10 mouse cellular contexts compared by ENCODE assay signal in genomic region chr6:29240806-29241205, GRCm38 (mm10). TPM values are rescaled to one million over a fixed set of nuclear protein-coding genes. Genes with fewer than 3 reads are reported as not detected.
DNase-seq lines count a peak whose midpoint lies in the region; ATAC-seq and TF ChIP-seq lines count a peak whose summit lies in the region.
"Had no signal": no experiment of that assay in that cellular context is flagged by ENCODE, and none has a peak within 500 bp of the region (broad histone marks: within the 10 kb centered on the region; RNA-seq: fewer than 3 reads in every experiment).

No protein-coding gene starts in this region.

- H3K4me1 ChIP-seq in heart, embryonic 10.5 days, result peaks cover 7% of the 10 kb centered on the region
- no peaks in the 10 kb centered on the region for H3K4me1 ChIP-seq in kidney, postnatal 0 days (replicated peaks; ENCODE audit: insufficient read depth, low read length)
- H3K4me1 ChIP-seq: embryonic facial prominence, embryonic 12.5 days; stomach, embryonic 15.5 days had no signal

- no peak for ATAC-seq in kidney, postnatal 0 days (replicated peaks; ENCODE audit: low FRiP score, low read depth)
- peak; percentile 66 for ATAC-seq in megakaryocyte-erythroid progenitor cell, adult 5-6 weeks (replicated peaks; ENCODE audit: low FRiP score, low TSS enrichment, poor library complexity, severe bottlenecking)

- no peak overlapping the region for H3K4me2 ChIP-seq in kidney, postnatal 0 days (ENCODE audit: low read length)
- H3K4me2 ChIP-seq: embryonic facial prominence, embryonic 12.5 days; stomach, embryonic 15.5 days had no signal

- H3K9ac ChIP-seq in kidney, postnatal 0 days (ENCODE audit: low read depth, low read length), result no peak overlapping the region
- H3K9ac ChIP-seq: embryonic facial prominence, embryonic 12.5 days; stomach, embryonic 15.5 days had no signal

- DNase-seq in heart, adult 8-10 months (ENCODE audit: low spot score), result peak; percentile 58
- no peak for DNase-seq in heart, embryonic 10.5 days (ENCODE audit: low spot score)
- peak; percentile 88 for DNase-seq in CD4-positive, CD25-positive, alpha-beta regulatory T cell, adult 2 months (ENCODE audit: low read depth, low spot score)
- DNase-seq in adrenal gland, postnatal 14 days, result peak; percentile 71
- peak; percentile 68 for DNase-seq in embryo, embryonic 11 days
- DNase-seq in kidney, postnatal 0 days (ENCODE audit: low spot score), result peak; percentile 66
- peak; percentile 86 for DNase-seq in thymus, postnatal 0 days (ENCODE audit: low spot score)

- no peaks in the 10 kb centered on the region for H3K9me3 ChIP-seq in heart, embryonic 10.5 days
- H3K9me3 ChIP-seq in kidney, postnatal 0 days (replicated peaks; ENCODE audit: low read length), result no peaks in the 10 kb centered on the region
- H3K9me3 ChIP-seq: embryonic facial prominence, embryonic 12.5 days; stomach, embryonic 15.5 days had no signal

- no peak overlapping the region for H3K4me3 ChIP-seq in heart, embryonic 10.5 days
- no peak overlapping the region for H3K4me3 ChIP-seq in kidney, postnatal 0 days (replicated peaks; ENCODE audit: low read depth, low read length)
- H3K4me3 ChIP-seq: embryonic facial prominence, embryonic 12.5 days; stomach, embryonic 15.5 days had no signal

- no peak overlapping the region for H3K27ac ChIP-seq in heart, embryonic 10.5 days
- H3K27ac ChIP-seq in kidney, postnatal 0 days, result no peak overlapping the region
- H3K27ac ChIP-seq: embryonic facial prominence, embryonic 12.5 days; stomach, embryonic 15.5 days had no signal

- TF ChIP-seq CTCF in kidney, postnatal 0 days (IDR thresholded peaks at IDR 0.05; ENCODE audit: low read depth), result peak; percentile 75

- no peaks in the 10 kb centered on the region for H3K36me3 ChIP-seq in heart, embryonic 10.5 days
- H3K36me3 ChIP-seq in kidney, postnatal 0 days (ENCODE audit: insufficient read depth, low read length), result no peaks in the 10 kb centered on the region
- H3K36me3 ChIP-seq: embryonic facial prominence, embryonic 12.5 days; stomach, embryonic 15.5 days had no signal

- H3K27me3 ChIP-seq in heart, embryonic 10.5 days (ENCODE audit: insufficient read depth, poor library complexity, severe bottlenecking), result no peaks in the 10 kb centered on the region
- no peaks in the 10 kb centered on the region for H3K27me3 ChIP-seq in kidney, postnatal 0 days (ENCODE audit: insufficient read depth, low read length)
- H3K27me3 ChIP-seq: embryonic facial prominence, embryonic 12.5 days; stomach, embryonic 15.5 days had no signal

- WGBS in heart, embryonic 10.5 days, result 38% methylated on average over 2 of the region's 2 CpGs
- WGBS in kidney, postnatal 0 days, result 49% methylated on average over 2 of the region's 2 CpGs

RNA-seq across cellular contexts. Expression of gene Impdh1, which starts 24.6 kb away (rescaled TPM):
- total RNA-seq in heart, adult 8-10 months (2022), result 10 to 100 TPM; 16.5 to 24.0 (median 20.5) TPM
- 50.7 and 54.0 TPM in 2 replicates for polyA plus RNA-seq in heart, embryonic 10.5 days (2016; fragmentation: Nextera tagmentation; extraction: Ambion mirVana)
- total RNA-seq in adrenal gland, postnatal 14 days (2021), result 252 and 482 TPM in 2 replicates
- 26.3 and 28.0 TPM in 2 replicates for polyA plus RNA-seq in kidney, postnatal 0 days (2015; fragmentation: Nextera tagmentation; extraction: Ambion mirVana)
- 35.5 and 56.9 TPM in 2 replicates for total RNA-seq in megakaryocyte-erythroid progenitor cell, adult 5-6 weeks (2014; fragmentation: Nextera tagmentation)
- 16.8 and 19.5 TPM in 2 replicates for total RNA-seq in megakaryocyte-erythroid progenitor cell, adult 5-6 weeks (2017)
- polyA plus RNA-seq in thymus, postnatal 0 days (2015; fragmentation: Nextera tagmentation; extraction: Ambion mirVana), result 138 and 141 TPM in 2 replicates

RNA-seq across cellular contexts. Expression of gene Hilpda, which starts 31.5 kb away (rescaled TPM):
- 1 to 10 TPM; 3.7 to 6.7 (median 6.1) TPM for total RNA-seq in heart, adult 8-10 months (2022)
- 28.1 and 34.2 TPM in 2 replicates for polyA plus RNA-seq in heart, embryonic 10.5 days (2016; fragmentation: Nextera tagmentation; extraction: Ambion mirVana)
- total RNA-seq in adrenal gland, postnatal 14 days (2021), result 5.0 and 10.4 TPM in 2 replicates
- 32.8 and 34.2 TPM in 2 replicates for polyA plus RNA-seq in kidney, postnatal 0 days (2015; fragmentation: Nextera tagmentation; extraction: Ambion mirVana)
- total RNA-seq in megakaryocyte-erythroid progenitor cell, adult 5-6 weeks (2014; fragmentation: Nextera tagmentation), result 13.4 and 16.4 TPM in 2 replicates
- total RNA-seq in megakaryocyte-erythroid progenitor cell, adult 5-6 weeks (2017), result 6.9 and 13.5 TPM in 2 replicates
- 55.2 and 59.9 TPM in 2 replicates for polyA plus RNA-seq in thymus, postnatal 0 days (2015; fragmentation: Nextera tagmentation; extraction: Ambion mirVana)

RNA-seq across cellular contexts. Expression of gene Fam71f2, which starts 38.6 kb away (rescaled TPM):
- total RNA-seq in heart, adult 8-10 months (2022), result under 1 TPM in 1 of 4 experiments, not detected in 3; 0.59 TPM
- polyA plus RNA-seq in heart, embryonic 10.5 days (2016; fragmentation: Nextera tagmentation; extraction: Ambion mirVana), result 0.22 and 0.36 TPM in 2 replicates
- total RNA-seq in adrenal gland, postnatal 14 days (2021), result 0.41 TPM in 1 of 2 replicates, not detected in the other
- 0.29 and 0.60 TPM in 2 replicates for polyA plus RNA-seq in kidney, postnatal 0 days (2015; fragmentation: Nextera tagmentation; extraction: Ambion mirVana)
- 8.3 TPM in 1 of 2 replicates, not detected in the other for total RNA-seq in megakaryocyte-erythroid progenitor cell, adult 5-6 weeks (2014; fragmentation: Nextera tagmentation)
- not detected in 2 replicates for total RNA-seq in megakaryocyte-erythroid progenitor cell, adult 5-6 weeks (2017)
- polyA plus RNA-seq in thymus, postnatal 0 days (2015; fragmentation: Nextera tagmentation; extraction: Ambion mirVana), result 0.61 and 0.73 TPM in 2 replicates
